Comparison of ENCODE assay signal across 13 mouse cellular contexts in genomic region chr16:89845461-89845860, GRCm38 (mm10).
"Had no signal": no experiment of that assay in that cellular context is flagged by ENCODE, and none has a peak within 500 bp of the region (broad histone marks: within the 10 kb centered on the region; RNA-seq: fewer than 3 reads in every experiment).

No protein-coding gene starts in this region.

- H3K27me3 ChIP-seq: limb, embryonic 12.5 days; midbrain, embryonic 12.5 days; neural tube, embryonic 15.5 days had no signal

- DNase-seq: kidney, postnatal 10 days; kidney, postnatal 4 days; lung, adult 18-20 months; right cerebral cortex, adult 18-20 months; thymus, adult 2 months; thymus, postnatal 36 days had no signal

- H3K4me3 ChIP-seq: left cerebral cortex, adult 2 months; limb, embryonic 12.5 days; midbrain, embryonic 12.5 days; myocyte; neural tube, embryonic 15.5 days had no signal

- ATAC-seq: intestine, postnatal 0 days had no signal

- H3K4me1 ChIP-seq: midbrain, embryonic 12.5 days had no signal

- H3K27ac ChIP-seq: left cerebral cortex, adult 2 months; limb, embryonic 12.5 days; liver, embryonic 14.5 days; midbrain, embryonic 12.5 days; neural tube, embryonic 15.5 days had no signal
